Mouse (Mus musculus) central nervous system, embryonic 11.5 days (tissue): ENCODE measurements around the gene Sap30. TPM values are rescaled to one million over a fixed set of nuclear protein-coding genes. Genes with fewer than 3 reads are reported as not detected.

Source experiments
- polyA plus RNA-seq: library from polyadenylated mRNA; depleted of rRNA; stranded (reverse); fragments of >200 nt; gene quantifications from 2 replicates; pipeline ENCODE4 v1.2.3, GENCODE M21; 2012; rRNA removed

Sap30 gene
- 70.1 and 138 TPM in 2 replicates for polyA plus RNA-seq

DNA sequence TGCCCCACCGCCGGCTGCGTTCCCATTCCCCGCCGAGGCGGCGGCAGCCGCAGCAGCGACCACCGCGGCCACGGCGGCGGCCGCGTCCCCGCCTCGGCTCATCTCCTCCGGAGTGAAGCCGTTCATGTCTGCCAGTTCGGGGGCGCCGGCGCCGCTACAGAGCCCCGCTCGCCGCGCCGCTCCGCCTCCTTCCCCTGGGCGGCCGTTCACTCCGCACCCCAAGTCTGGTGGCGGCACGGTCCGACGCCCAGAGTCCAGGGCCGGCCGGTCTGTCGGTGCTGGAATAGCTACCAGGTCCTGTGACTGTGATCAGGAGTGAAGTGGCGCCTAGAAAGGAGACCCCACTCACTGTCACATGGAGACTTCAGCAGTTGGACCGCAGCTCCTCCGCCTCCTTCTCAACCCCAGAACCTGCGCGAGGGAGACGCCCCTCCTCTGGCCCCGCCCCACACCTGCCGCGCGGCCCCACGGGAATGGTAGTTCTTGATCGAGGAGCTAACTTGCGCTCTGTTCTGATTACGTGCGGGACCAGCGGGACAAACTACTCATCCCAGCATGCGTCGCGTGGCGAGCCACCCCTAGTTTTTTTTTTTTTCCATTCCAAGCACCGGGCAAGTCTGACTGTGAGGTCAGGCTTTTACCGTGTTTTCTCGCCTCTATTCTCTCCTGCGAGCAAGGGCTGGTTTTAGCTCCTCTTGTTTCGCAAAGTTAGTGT is at the start of gene Sap30:
Gene Sap30 (minus strand): TSS at position 420 of the 715 bp plus-strand sequence.

DNA sequence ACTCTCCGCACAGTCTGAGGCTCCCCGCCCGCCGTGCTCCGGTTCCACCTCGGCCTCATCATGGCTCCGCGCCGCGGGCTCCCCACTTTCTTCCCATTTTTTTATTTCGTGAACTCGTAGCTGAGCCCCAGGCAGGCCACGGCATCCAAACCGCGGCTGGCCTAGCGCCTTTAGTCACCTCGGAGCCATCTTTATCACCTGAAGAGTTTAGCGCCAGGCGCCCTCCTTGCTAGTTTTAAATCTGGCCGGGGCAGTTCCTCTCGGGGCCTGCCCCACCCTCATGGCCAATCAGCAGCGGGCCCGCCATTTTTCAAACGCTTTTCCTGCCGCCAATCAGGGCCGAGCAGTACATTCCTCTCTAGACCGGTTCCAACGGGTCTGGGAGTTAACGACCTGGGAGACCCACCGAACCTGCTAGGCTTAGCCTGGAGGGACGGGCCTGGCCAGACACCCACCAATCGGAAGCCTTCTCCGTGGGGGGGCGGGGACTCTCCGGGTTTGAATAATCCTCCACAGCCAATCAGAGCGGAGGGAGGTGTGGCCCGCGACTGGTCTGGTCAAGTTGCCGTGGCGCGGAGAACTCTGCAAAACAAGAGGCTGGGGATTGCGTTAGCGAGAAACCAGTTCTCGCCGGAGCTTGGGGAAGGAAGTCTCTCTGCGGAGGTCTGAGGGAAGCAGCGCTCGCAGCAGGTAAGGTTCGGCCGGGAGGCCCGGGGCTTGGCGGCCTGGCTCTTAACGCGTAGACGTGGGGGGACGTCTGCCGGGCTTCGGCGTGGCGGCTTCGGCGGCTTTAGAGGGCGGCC is 23.9 kb upstream of the Sap30 start, which contains the start of gene Hmgb2:
Gene Hmgb2 (plus strand): TSS at position 592 of the 803 bp plus-strand sequence.

GRCm38 (mm10) chr8:57455765-57456164 is 31.9 kb downstream of the Sap30 start, which contains the start of gene Scrg1:
Gene Scrg1 (plus strand): TSS chr8:57455923.

Other genes starting within 250 kb of the Sap30 start
- gene Hand2, start 166.9 kb downstream of the Sap30 start, polyA plus RNA-seq, result 5.1 and 15.5 TPM in 2 replicates
- 0.82 and 1.7 TPM in 2 replicates for gene Scrg1, start 31.9 kb downstream of the Sap30 start, polyA plus RNA-seq
- 409 and 794 TPM in 2 replicates for gene Hmgb2, start 24.0 kb upstream of the Sap30 start, polyA plus RNA-seq
- 11.4 and 12.5 TPM in 2 replicates for gene Galnt7, start 165.2 kb upstream of the Sap30 start, polyA plus RNA-seq